Mouse (Mus musculus) small intestine, adult 2 months (tissue): ENCODE data around the gene Bptf.

Experiments used
- CTCF ChIP-seq: fragments of 200-500 bp; IDR thresholded peaks from 2 replicates; pipeline ENCODE4 v1.5.1; 2012; ENCODE audit warnings: low read depth, mild to moderate bottlenecking, control low read depth, inconsistent platforms, low read length, moderate library complexity, mixed read lengths; ENCODE audit not compliant: insufficient replicate concordance, insufficient read length; ENCODE audit errors: extremely low read depth
- POLR2A ChIP-seq: fragments of 200-500 bp; IDR thresholded peaks from 2 replicates; pipeline ENCODE4 v1.6.1; 2012; ENCODE audit warnings: low read depth, mild to moderate bottlenecking, control low read depth, inconsistent platforms, low read length, moderate library complexity

- TF ChIP-seq POLR2A, result no peak
- no peak for TF ChIP-seq CTCF
These were observed 38.1 kb downstream of the Bptf start for GRCm38 (mm10) chr11:107093871-107094270.
